Mouse (Mus musculus): ENCODE measurements around the gene Pklr.
"Not testable (repeated sequence)": the region's sequence is repeated elsewhere in the genome, so short reads cannot be mapped to it uniquely, and the experiment has no call there.

Pklr gene

DNA sequence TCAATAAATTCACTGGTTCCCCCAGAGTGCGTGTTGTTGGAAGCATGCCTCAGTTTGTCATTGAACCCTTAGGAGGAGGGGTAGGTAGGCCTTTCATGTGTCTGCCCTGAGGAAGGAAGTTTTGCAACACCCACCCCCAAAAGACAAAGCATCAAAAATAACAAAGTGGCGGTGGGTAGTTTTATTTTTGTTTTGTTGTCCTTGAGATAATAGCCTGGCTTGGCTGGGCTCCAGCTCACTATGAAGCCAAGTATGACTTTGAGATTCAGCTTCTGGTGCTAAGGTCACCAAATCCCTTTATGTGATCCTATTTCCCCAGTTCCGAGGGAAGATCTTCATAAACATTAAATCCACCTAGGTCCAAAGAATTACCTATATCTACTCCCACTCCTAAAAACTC, 11.7 kb upstream of the Pklr start:
- no peak for DNase-seq (ENCODE audit: low read depth, low spot score)

GRCm38 (mm10) chr3:89125981-89126380, 10.0 kb upstream of the Pklr start:
- no peak for DNase-seq (ENCODE audit: low read depth, low spot score)

DNA sequence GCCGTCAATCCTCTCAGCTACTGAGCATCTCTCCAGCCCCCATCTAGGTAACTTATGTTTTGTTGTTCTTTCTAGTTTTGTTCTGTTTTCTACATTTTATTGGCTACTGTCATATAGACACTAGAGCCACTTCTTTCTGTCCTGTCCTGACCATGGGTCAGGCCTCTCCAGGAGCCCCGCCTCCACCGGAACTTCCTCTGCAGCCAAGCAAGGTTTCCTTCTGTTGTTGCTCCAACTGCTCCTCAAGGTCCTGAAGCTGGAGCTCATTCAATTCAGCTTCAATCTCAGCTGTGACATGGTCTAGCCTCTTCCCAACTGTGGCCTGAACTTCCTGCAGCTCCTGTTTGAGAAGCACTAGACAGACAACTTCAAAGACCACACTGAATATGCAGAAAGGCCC, 6.0 kb upstream of the Pklr start:
- DNase-seq (ENCODE audit: low read depth, low spot score) = no peak

- DNase-seq (ENCODE audit: low read depth, low spot score) = no peak
Observed at GRCm38 (mm10) chr3:89131816-89132215, 4.1 kb upstream of the Pklr start.

DNA sequence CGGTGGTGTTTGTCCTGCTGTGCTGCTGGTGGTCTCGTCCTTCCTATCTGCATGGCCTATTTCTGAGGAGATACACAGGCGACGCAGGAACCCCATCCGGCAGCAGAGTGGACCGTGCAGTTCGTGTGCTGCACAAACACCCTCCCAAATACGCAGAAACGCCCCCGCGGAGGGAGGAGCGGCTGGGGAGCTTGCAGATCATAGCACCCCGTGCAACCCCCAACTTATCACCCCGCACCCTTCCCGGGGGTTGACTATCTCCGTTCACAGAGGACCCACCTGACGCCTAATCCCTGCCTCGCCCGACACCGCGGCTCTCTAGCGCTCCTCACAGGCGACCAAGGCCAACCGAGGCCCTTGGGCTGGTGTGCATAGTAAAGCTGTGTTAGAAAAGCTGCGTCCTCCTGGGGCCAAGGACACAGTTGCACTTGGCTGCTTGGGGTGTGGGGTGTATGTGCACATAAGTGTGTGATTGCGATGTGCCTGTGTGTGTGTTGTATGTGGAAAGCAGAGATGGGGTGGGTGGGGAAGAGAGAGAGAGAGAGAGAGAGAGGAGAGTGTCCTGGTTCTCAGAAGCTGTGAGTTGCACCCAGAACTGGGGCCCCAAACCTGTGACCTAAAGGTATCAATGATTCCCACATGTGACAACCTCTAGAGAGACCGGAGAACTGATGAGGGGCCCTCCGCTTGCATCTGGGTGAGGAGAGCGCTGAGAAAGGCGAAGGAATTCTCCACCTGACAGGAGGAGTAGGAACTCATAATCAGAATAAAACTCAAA, 3.5 kb upstream of the Pklr start:
- DNase-seq (ENCODE audit: low read depth, low spot score) = no peak

DNA sequence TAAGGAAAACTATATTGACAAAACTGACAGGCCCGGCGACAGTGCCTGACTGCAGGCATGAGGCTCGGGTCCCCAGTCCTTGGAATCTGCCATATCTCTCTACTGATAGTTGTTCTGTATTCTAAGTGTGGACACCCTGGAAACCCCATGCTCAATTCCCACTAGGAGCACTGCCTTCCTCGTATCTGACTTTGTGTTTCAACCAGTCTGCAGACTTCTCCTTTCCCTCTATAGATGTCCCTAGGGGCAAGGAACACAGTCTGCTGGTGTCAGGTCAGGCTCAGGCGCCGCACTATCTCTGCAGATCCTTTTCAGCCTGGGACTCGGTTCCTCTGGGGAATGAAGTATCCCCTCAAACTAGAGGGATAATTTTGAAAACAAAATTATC, 2.9 kb upstream of the Pklr start:
- DNase-seq (ENCODE audit: low read depth, low spot score) = no peak

DNA sequence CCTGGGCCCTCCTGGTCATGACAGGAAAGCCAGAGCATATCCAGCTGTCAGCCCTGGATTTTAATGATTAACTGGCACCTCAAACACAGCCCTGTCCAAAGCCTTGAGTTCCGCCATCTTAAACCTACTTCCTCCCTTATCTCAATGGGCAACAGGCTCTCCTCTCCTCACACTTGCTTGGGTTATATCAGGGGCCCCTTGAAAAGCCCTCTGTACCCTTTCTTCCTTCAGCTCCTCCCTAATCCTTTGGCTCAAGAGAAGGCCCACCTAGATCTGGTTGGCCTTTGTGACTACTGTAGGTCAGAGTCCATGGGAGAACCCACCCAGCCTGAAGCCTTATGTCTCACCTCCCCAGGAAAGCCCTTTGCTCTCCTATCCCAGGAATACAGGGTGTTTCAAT, 2.2 kb upstream of the Pklr start:
- DNase-seq (ENCODE audit: low read depth, low spot score) = no peak

GRCm38 (mm10) chr3:89136365-89136764, 423 bp downstream of the Pklr start:
- DNase-seq (ENCODE audit: low read depth, low spot score) = no peak

GRCm38 (mm10) chr3:89144821-89145220, 8.9 kb downstream of the Pklr start:
- no peak for DNase-seq (ENCODE audit: low read depth, low spot score)

- DNase-seq (ENCODE audit: low read depth, low spot score) = no peak
Observed at GRCm38 (mm10) chr3:89145566-89145965, 9.6 kb downstream of the Pklr start.

DNA sequence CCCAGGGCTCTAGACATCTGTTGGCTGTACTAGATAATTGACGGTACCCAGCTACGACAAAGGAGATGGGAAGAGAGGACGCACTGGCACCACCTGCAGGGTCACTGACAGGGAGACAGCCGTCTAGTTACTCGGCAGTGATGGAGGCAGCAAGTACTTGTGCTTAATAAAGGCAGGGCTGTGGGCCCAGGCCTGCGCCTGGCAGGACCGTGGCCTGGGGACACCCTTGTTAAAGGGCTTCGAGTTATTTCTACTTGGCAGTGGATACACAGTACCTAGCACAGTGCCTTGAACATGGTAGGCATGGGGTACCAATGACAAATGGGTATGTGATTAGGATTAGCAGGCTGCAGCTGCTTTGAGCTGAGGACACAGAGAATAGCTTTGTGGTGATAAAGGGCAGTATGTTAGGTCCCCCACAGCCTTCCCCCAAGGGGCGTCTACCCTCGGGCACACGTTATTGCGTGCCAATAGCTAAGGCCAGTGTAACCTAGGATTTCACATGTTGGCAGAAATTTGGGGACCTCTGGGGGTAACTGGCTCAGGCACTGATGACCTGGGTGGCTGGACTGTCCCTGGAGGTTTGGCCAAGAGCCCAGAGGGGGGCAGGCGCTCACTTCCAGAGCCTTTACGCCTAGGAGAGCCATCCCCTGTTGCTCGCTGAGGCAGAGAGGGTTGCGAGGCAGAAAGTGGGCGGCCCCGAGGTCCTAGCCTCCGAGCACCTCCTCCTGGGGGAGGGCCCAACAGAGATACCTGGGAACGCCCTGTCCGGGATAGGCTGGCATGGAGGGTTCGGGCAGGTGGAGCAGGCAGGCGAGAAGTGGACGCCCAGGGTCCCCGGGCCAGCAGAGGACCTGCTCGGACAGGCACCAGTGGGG, 11.4 kb downstream of the Pklr start:
- no peak for DNase-seq (ENCODE audit: low read depth, low spot score)

DNA sequence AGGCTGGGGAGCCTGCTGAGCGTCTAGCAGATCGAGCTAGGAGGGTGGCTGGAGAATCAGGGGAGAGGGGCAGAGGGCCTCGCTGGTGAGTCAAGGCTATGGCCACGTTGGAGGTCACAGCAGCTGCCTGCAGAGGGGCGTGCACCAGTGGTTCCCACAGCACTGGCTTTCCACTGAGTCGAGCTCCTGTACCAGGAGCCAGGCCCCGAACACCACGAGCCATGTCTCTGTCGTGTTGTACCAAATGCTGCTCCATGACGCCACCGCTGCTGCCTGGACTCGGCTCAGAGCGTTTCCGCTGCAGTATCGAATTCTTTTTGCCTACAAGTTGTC, 12.0 kb downstream of the Pklr start:
- no peak for DNase-seq (ENCODE audit: low read depth, low spot score)

- DNase-seq (ENCODE audit: low read depth, low spot score) = no peak
Observed at GRCm38 (mm10) chr3:89148567-89148966, 12.6 kb downstream of the Pklr start.

- no peak for DNase-seq (ENCODE audit: low read depth, low spot score)
Observed at GRCm38 (mm10) chr3:89152084-89152835, 16.3 kb downstream of the Pklr start.

DNA sequence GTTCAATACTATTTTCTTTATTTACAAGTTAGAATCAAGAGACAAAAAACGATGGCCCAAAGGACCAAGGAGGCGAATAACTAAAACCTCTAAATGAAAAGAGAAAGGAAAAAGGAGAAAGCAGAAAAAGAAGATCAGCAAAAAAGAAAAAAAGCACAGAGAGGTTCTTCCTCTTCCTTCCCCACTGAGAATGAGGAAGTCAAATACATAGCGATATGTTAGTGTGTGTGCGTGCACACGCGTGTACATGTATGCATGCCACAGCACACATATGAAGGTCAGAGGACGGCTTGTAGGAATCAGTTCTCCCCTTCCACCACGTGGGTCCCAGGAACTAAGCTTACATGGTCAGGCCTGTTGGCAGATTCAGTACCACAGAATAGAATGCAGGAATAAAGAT, 21.0 kb downstream of the Pklr start:
- no peak for DNase-seq (ENCODE audit: low read depth, low spot score)

DNA sequence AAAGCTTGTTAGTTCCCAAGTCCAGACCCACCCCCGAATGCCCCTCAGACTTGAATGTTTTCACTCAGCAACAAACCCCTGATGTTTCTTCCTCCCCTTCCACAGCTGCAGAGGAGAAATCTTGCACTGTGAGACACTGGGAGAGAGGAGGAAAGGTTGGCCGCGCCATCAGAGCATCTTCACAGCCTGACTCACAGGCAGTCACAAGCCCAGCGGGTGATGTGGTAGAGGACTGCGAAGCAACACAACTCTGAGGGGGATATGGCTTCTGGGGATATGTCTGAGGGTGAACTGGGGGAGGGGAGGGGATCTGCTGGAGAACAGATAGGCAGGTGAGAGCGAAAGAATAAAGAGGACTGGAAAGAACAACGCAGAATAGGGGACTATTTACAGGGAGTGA, 22.7 kb downstream of the Pklr start:
- DNase-seq (ENCODE audit: low read depth, low spot score) = no peak

- DNase-seq (ENCODE audit: low read depth, low spot score) = peak; percentile 52
Observed at GRCm38 (mm10) chr3:89159211-89159610, 23.3 kb downstream of the Pklr start.

DNA sequence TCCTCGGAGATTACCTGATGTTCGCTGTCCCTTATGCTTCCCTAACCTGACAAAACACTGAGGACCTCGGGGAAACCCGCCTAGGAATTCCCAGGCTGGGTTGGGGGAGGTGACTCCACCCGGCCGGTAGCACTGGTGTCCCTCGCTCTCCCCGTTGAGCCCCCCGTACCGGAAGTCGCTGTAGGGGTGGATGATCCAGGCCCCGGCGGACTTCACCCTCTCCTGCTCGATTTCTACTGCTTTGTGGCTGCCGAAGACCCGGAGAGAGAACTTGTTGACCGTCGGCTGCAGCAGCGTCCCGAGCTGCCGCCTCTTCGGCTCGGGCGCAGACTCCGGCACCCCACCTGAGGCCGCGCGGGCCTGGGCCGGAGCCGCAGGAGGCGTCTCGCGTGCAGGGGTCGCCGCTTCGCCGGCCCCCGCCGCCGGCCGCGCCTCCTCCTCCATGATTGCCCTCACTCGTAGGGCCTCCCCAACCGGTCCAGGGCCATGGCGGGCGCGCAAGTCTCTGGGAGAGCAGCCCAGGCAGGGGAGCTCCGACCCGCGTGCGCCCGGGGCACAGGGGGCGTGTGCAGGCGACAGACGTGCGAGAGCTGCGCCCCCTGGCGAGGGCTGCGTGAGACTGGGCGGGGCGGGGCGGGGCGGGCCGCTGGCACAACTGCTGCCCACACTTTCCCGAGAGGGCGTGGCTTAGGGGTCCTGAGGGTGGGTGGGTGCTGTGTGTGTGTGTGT, 23.8 kb downstream of the Pklr start, which contains the start of gene Hcn3:
Gene Hcn3 (minus strand): TSS at position 581 of the 729 bp plus-strand sequence.
- DNase-seq (ENCODE audit: low read depth, low spot score) = peak; percentile 92

- not testable (repeated sequence) for DNase-seq (ENCODE audit: low read depth, low spot score)
Observed at GRCm38 (mm10) chr3:89161207-89161606, 25.3 kb downstream of the Pklr start.

- peak; percentile 42 for DNase-seq (ENCODE audit: low read depth, low spot score)
Observed at GRCm38 (mm10) chr3:89161786-89162185, 25.8 kb downstream of the Pklr start.

DNA sequence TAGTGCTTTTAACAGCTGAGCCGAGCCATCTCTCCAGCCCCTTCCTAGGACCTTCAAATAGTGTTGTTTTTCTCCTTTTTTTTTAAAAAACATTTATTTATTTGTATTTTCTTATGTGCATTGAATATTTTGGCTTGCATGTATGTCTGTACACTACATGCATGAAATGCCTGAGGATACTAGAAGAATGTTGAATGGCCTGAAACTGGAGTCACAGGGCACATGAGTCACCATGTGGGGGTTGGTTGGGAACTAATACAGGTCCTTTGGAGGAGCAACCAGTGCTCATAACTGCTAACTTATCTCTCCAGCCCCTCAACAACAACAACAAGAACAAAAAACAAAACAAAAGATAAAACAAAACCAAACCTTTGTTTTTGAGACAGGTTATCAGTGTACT, 27.2 kb downstream of the Pklr start:
- DNase-seq (ENCODE audit: low read depth, low spot score) = peak; percentile 30
